Mouse (Mus musculus) ovary, adult 18-20 months (tissue): Measurements from ENCODE around the gene Smoc1.

ENCODE experiments used
- DNase-seq: peaks from one replicate; pipeline ENCODE4 v3.0.0; 2022; ENCODE audit warnings: low spot score, mixed read lengths

Gene Smoc1

GRCm38 (mm10) chr12:81024993-81025392 lies 1.6 kb upstream of the Smoc1 start:
- DNase-seq, result no peak

- DNase-seq, result peak; percentile 50
Measured at GRCm38 (mm10) chr12:81026995-81027942, 661 bp downstream of the Smoc1 start.

- no peak for DNase-seq
Measured at GRCm38 (mm10) chr12:81028291-81028920, 1.8 kb downstream of the Smoc1 start.

- DNase-seq, result no peak
Measured at GRCm38 (mm10) chr12:81029731-81030130, 3.1 kb downstream of the Smoc1 start.

GRCm38 (mm10) chr12:81031579-81031978 lies 5.0 kb downstream of the Smoc1 start:
- no peak for DNase-seq

- no peak for DNase-seq
Measured at GRCm38 (mm10) chr12:81033389-81034041, 6.9 kb downstream of the Smoc1 start.

GRCm38 (mm10) chr12:81034042-81034417 lies 7.4 kb downstream of the Smoc1 start:
- DNase-seq, result no peak

- DNase-seq, result no peak
Measured at GRCm38 (mm10) chr12:81035850-81036249, 9.2 kb downstream of the Smoc1 start.

GRCm38 (mm10) chr12:81043616-81044015 lies 17.0 kb downstream of the Smoc1 start:
- DNase-seq, result no peak

GRCm38 (mm10) chr12:81046926-81047325 lies 20.3 kb downstream of the Smoc1 start:
- DNase-seq, result no peak

GRCm38 (mm10) chr12:81049661-81050060 lies 23.1 kb downstream of the Smoc1 start:
- DNase-seq, result no peak

GRCm38 (mm10) chr12:81055000-81055705 lies 28.5 kb downstream of the Smoc1 start:
- DNase-seq, result no peak

GRCm38 (mm10) chr12:81055811-81056210 lies 29.2 kb downstream of the Smoc1 start:
- DNase-seq, result no peak

- no peak for DNase-seq
Measured at GRCm38 (mm10) chr12:81057619-81058018, 31.0 kb downstream of the Smoc1 start.

- DNase-seq, result no peak
Measured at GRCm38 (mm10) chr12:81058561-81058960, 32.0 kb downstream of the Smoc1 start.

GRCm38 (mm10) chr12:81061831-81062361 lies 35.3 kb downstream of the Smoc1 start:
- DNase-seq, result no peak

GRCm38 (mm10) chr12:81063336-81063955 lies 36.8 kb downstream of the Smoc1 start:
- DNase-seq, result no peak

GRCm38 (mm10) chr12:81074139-81074538 lies 47.5 kb downstream of the Smoc1 start:
- DNase-seq, result no peak

- no peak for DNase-seq
Measured at GRCm38 (mm10) chr12:81074941-81075340, 48.3 kb downstream of the Smoc1 start.

GRCm38 (mm10) chr12:81077953-81078646 lies 51.5 kb downstream of the Smoc1 start:
- DNase-seq, result no peak

- no peak for DNase-seq
Measured at GRCm38 (mm10) chr12:81080345-81080744, 53.7 kb downstream of the Smoc1 start.
